Mouse (Mus musculus): ENCODE results near the gene Cenpk. TPM values are rescaled to one million over a fixed set of nuclear protein-coding genes. Genes with fewer than 3 reads are reported as not detected.

Gene Cenpk
- polyA plus RNA-seq, 1 experiment: 4.9 TPM

DNA sequence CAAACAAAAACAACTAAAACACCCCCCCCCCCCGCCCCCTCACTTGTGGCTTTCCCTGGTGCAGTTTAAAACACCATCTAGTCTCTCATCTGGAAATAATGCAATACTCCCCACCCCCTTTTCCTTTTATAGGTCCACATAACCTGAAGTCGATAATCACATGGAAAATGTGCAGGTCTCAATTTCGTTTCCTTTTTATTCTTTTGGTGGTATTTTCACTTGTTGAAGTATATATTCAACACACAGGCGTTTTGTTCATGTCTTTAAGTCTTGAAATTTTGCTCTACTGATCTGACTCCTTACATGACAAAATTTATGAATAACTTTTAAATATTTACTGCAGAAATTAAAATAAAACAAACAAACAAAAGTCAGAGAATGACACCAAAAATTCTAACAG lies 57.9 kb downstream of the Cenpk start:
- TF ChIP-seq POLR2A (IDR thresholded peaks at IDR 0.05; ENCODE audit: borderline replicate concordance, extremely low read depth, insufficient read depth, insufficient read length, poor library complexity, severe bottlenecking): no peak
- TF ChIP-seq CTCF (IDR thresholded peaks at IDR 0.05; ENCODE audit: borderline replicate concordance, extremely low read depth, insufficient read depth, insufficient read length): no peak
- peak; percentile 35 for DNase-seq (ENCODE audit: low read depth)

DNA sequence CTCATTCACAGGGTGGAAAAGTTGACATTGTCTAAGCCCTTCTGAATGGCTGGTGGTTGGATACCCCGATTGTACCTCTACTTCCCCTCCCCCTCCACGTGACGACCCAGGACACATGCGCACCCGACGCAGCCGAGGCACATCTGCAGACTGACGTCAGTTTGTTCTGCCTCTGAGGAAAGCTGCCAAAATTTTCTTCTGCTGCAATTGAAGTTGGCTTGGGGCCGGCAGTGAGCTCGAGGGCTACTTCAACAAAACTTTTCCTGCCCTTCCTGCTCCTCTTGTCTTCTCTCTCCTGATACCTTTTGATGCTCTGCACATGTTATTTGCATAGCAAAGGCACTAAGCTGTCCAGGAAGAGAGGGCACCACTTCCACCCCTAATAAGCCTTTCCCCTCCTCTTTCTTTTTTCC lies 58.5 kb downstream of the Cenpk start:
- peak; percentile 98 for DNase-seq (ENCODE audit: low read depth)
- TF ChIP-seq CTCF (IDR thresholded peaks at IDR 0.05; ENCODE audit: borderline replicate concordance, extremely low read depth, insufficient read depth, insufficient read length): no peak
- TF ChIP-seq POLR2A (IDR thresholded peaks at IDR 0.05; ENCODE audit: borderline replicate concordance, extremely low read depth, insufficient read depth, insufficient read length, poor library complexity, severe bottlenecking): peak; percentile 13; the same call in 1 of the 2 replicates

DNA sequence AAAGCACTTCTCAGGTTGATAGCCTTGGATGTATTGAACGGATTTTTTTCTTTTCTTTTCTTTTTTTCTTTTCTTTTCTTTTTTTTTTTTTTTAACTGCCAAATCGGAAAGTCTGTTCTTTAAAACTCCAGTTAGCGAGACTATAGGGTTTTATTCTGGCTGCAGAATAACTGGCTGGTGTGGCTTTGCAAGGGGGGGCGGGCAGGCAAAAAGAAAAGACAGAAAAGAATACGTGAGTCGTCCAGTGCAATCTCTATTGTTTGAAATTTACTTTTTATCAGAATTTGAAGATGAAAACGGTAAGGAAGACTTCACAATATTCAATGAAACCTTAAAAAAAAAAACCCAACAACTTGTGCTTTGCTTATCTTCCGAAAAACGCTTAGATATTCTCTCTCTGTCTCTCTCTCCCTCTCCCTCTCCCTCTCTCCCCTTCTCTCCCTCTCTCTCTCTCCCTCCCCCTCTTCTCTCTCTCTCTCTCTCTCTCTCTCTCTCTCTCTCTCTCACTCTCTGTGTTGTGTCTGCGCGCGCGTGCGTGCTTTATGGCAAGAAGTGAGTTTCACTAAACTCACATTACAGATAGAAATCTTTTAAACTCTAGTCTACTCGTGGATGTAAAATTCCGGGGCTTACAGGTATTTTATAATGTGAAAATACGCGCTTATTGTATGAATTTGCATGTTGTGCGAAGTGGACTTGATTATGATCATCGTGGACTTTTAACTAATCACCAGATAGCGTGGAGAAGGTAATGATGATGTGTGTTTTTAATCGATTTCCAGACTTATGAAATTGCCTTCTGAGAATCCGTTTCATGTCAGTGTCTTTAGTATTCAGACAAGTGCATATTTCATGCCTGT lies 59.2 kb downstream of the Cenpk start, which contains the start of gene Adamts6:
Adamts6 (plus strand) TSS at position 470 of the 860 bp plus-strand sequence.
- TF ChIP-seq POLR2A (IDR thresholded peaks at IDR 0.05; ENCODE audit: borderline replicate concordance, extremely low read depth, insufficient read depth, insufficient read length, poor library complexity, severe bottlenecking) (no peak), CTCF (IDR thresholded peaks at IDR 0.05; ENCODE audit: borderline replicate concordance, extremely low read depth, insufficient read depth, insufficient read length) (no peak)
- peak; percentile 63 for DNase-seq (ENCODE audit: low read depth)

DNA sequence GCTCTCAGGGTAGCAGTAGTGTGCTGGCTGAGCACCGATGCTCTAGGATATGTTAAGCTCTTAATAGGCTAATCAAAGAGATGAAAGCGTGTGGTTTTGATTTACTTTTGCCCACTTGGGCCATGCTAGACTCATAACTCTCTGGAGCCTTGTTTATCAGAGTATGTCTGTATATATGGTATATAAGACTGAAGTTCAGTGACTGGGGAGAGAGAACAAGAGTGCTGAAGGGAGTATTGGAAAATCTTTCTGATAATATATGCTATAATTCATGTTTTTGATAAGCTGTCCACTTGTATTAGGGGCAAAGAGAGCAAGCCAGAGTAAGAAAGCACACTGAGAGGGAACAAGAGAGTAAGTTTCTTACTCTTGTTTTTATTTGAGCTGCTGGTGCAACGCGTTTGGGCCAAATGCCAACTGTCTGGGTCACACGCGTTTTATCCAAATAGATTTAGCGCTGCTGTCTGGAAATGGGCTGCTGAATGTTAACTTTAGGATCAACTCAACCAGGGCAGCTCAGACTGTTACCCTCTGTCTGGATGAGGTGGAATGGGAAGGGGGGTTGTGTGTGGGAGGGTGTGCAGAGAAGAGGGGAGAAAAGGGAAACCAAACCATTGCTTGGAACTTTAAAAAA lies 59.9 kb downstream of the Cenpk start:
- peak; percentile 87 for DNase-seq (ENCODE audit: low read depth)
- TF ChIP-seq POLR2A (IDR thresholded peaks at IDR 0.05; ENCODE audit: borderline replicate concordance, extremely low read depth, insufficient read depth, insufficient read length, poor library complexity, severe bottlenecking): no peak
- no peak for TF ChIP-seq CTCF (IDR thresholded peaks at IDR 0.05; ENCODE audit: borderline replicate concordance, extremely low read depth, insufficient read depth, insufficient read length)

DNA sequence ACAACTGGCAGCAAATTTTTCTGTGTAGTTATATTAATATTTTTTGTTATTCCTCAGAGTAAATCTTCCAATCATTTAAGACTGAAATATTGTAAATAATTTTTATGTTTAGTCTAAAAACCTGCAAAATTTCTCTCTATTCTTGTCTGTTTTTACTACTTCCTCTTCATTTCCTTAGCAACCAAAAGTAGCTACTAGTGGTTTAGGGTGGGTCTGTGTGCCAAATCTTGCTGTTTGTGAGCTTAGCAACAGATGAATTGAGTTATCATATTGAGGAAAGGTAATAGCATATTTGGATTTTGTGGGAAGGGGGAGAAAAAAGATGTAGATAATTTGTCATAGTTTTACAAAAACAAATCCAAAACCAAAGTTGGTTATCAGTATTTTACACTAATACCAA lies 60.8 kb downstream of the Cenpk start:
- DNase-seq (ENCODE audit: low read depth): peak; percentile 22
- TF ChIP-seq POLR2A (IDR thresholded peaks at IDR 0.05; ENCODE audit: borderline replicate concordance, extremely low read depth, insufficient read depth, insufficient read length, poor library complexity, severe bottlenecking): no peak
- TF ChIP-seq CTCF (IDR thresholded peaks at IDR 0.05; ENCODE audit: borderline replicate concordance, extremely low read depth, insufficient read depth, insufficient read length): no peak

DNA sequence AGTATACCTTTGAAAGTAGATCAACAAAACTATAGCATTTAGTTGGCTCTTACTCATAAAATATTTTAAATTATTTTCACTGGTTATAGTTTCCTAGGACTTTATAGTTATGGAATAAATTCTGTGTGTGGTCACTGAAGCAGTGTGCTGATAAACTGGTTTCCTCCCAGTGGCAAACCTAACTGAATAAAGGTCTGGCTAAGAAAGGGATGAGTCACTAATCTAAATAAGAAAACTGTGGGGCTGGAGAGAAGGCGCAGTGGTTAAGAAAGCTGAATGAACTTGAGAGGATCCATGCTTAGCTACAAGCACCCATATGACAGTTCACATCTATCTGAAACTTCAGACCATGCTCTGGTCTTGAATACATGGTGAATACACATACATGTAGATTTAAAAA lies 67.1 kb downstream of the Cenpk start:
- TF ChIP-seq POLR2A (IDR thresholded peaks at IDR 0.05; ENCODE audit: borderline replicate concordance, extremely low read depth, insufficient read depth, insufficient read length, poor library complexity, severe bottlenecking) (no peak), CTCF (IDR thresholded peaks at IDR 0.05; ENCODE audit: borderline replicate concordance, extremely low read depth, insufficient read depth, insufficient read length) (no peak)

More for the DNA sequence above, 67.1 kb downstream of the Cenpk start:
- no peak for DNase-seq (ENCODE audit: low read depth)

Other genes with a start within 250 kb of the Cenpk start
- 24.3 and 35.3 TPM in 2 replicates for gene Nln, start 119.0 kb upstream of the Cenpk start, polyA plus RNA-seq (2012; rRNA removed)
- 19.3 and 23.7 TPM in 2 replicates for gene Sgtb, start 118.9 kb upstream of the Cenpk start, polyA plus RNA-seq (2012; rRNA removed)
- gene Trappc13, start 50.1 kb upstream of the Cenpk start, polyA plus RNA-seq (2012; rRNA removed): 21.8 and 26.3 TPM in 2 replicates
- 23.5 and 24.4 TPM in 2 replicates for gene Trim23, start 49.8 kb upstream of the Cenpk start, polyA plus RNA-seq (2012; rRNA removed)
- gene Ppwd1, start 232 bp downstream of the Cenpk start, polyA plus RNA-seq (2012; rRNA removed): 6.6 and 9.0 TPM in 2 replicates
- 5.5 TPM in 2 replicates for gene Adamts6, start 59.2 kb downstream of the Cenpk start, polyA plus RNA-seq (2012; rRNA removed)